Mouse (Mus musculus) midbrain, embryonic 14.5 days (tissue): ENCODE data around the gene Tex2. TPM values are rescaled to one million over a fixed set of nuclear protein-coding genes. Genes with fewer than 3 reads are reported as not detected.

Source experiments
- ATAC-seq: fragments of 200-750 bp; cut with Nextera tagmentation; 2 replicates; pipeline ENCODE4 v1.8.0; 2017; ENCODE audit warnings: moderate number of reproducible peaks, moderate library complexity; ENCODE audit not compliant: low FRiP score, low TSS enrichment
- DNase-seq: peaks from one replicate; pipeline ENCODE4 v3.0.0-alpha.2; 2015
- H3K27ac ChIP-seq: fragments of 300-500 bp; sonication (generic); replicated peaks from 2 replicates; pipeline ENCODE4 v1.5.1; 2014; ENCODE audit warnings: mild to moderate bottlenecking, low read depth, low read length, moderate library complexity
- H3K27me3 ChIP-seq: fragments of 300-500 bp; sonication (generic); 2 replicates; pipeline ENCODE4 v1.6.1; 2014; ENCODE audit warnings: low read length, control low read depth, mixed read lengths; ENCODE audit not compliant: control insufficient read depth, insufficient read depth
- H3K36me3 ChIP-seq: fragments of 300-500 bp; sonication (generic); 2 replicates; pipeline ENCODE4 v1.6.1; 2014; ENCODE audit warnings: low read length, control low read depth; ENCODE audit not compliant: control insufficient read depth, insufficient read depth
- H3K4me1 ChIP-seq: fragments of 300-500 bp; sonication (generic); 2 replicates; pipeline ENCODE4 v1.6.1; 2014; ENCODE audit warnings: mild to moderate bottlenecking, antibody characterized with exemption, low read length, control low read depth; ENCODE audit not compliant: control insufficient read depth, insufficient read depth
- H3K4me2 ChIP-seq: fragments of 300-500 bp; sonication (generic); 2 replicates; pipeline ENCODE4 v1.6.1; 2014; ENCODE audit warnings: mild to moderate bottlenecking, low read length, moderate library complexity
- H3K4me3 ChIP-seq: fragments of 300-500 bp; sonication (generic); replicated peaks from 2 replicates; pipeline ENCODE4 v1.5.1; 2014; ENCODE audit warnings: low read depth, low read length
- H3K9ac ChIP-seq: fragments of 300-500 bp; sonication (generic); replicated peaks from 2 replicates; pipeline ENCODE4 v1.6.1; 2014; ENCODE audit warnings: mild to moderate bottlenecking, low read length, moderate library complexity
- H3K9me3 ChIP-seq: fragments of 300-500 bp; sonication (generic); 2 replicates; pipeline ENCODE4 v1.6.1; 2016; ENCODE audit warnings: low read length, control low read depth, mixed read lengths; ENCODE audit not compliant: control insufficient read depth
- WGBS: fragments of 180-500 bp; shearing (Covaris S2); extraction: QIAGEN DNeasy Blood & Tissue Kit; methylation state at CpG from one replicate; pipeline ENCODE4 v1.1.7; 2014; 5-methylcytosine and 5-hydroxymethylcytosine counted together
- polyA plus RNA-seq: library from polyadenylated mRNA; unstranded; fragments of >200 nt; fragmentation: Nextera tagmentation; extraction: Ambion mirVana; gene quantifications from 2 replicates; pipeline ENCODE4 v1.2.1, GENCODE M21; 2014

Gene Tex2
- polyA plus RNA-seq, 1 experiment from 2014 or later: 29.1 TPM

DNA sequence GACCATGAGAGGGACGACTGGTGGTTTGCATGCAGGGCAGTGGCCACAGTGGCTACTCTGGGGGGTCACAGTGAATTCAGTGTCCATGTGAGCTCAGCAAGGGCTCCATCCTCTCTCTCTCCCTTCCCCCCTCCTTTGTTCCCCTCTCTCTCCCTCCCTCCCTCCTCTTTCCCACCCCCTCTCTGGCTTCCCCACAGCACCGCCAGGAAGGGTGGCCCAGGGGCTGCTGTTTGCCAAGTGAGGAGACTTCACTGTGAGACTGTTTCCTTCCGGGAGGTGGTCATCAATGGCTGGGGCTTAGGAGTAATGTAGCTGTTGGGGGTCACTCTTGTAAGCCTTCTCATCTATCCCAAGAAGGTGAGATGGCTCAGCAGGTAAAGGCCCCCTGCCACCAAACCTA is 92.8 kb downstream of the Tex2 start:
- no peak for ATAC-seq
- 13% methylated on average over 3 of the region's 3 CpGs for WGBS

GRCm38 (mm10) chr11:106519519-106519918 is 93.7 kb downstream of the Tex2 start:
- Histone ChIP-seq H3K4me3 (no peak overlapping the region), H3K9ac (no peak overlapping the region), H3K27ac (no peak overlapping the region), H3K4me1 (peaks cover 4% of the 10 kb centered on the region; the same call in 1 of the 2 replicates), H3K4me2 (no peak overlapping the region), H3K9me3 (no peaks in the 10 kb centered on the region), H3K27me3 (no peaks in the 10 kb centered on the region), H3K36me3 (no peaks in the 10 kb centered on the region)
- no peak for DNase-seq
- ATAC-seq: no peak
- 37% methylated on average over 4 of the region's 4 CpGs for WGBS

More for the DNA sequence above, 92.8 kb downstream of the Tex2 start:
- 0 out of 2 replicates have a peak overlapping the region, but pooled peaks have one; percentile 6 for H3K9ac ChIP-seq
- no peak overlapping the region for H3K4me2 ChIP-seq
- no peak overlapping the region for H3K27ac ChIP-seq
- no peaks in the 10 kb centered on the region for H3K27me3 ChIP-seq
- peaks cover 4% of the 10 kb centered on the region; the same call in 1 of the 2 replicates for H3K4me1 ChIP-seq
- no peaks in the 10 kb centered on the region for H3K9me3 ChIP-seq
- H3K36me3 ChIP-seq: no peaks in the 10 kb centered on the region
- no peak overlapping the region for H3K4me3 ChIP-seq
- DNase-seq: no peak

DNA sequence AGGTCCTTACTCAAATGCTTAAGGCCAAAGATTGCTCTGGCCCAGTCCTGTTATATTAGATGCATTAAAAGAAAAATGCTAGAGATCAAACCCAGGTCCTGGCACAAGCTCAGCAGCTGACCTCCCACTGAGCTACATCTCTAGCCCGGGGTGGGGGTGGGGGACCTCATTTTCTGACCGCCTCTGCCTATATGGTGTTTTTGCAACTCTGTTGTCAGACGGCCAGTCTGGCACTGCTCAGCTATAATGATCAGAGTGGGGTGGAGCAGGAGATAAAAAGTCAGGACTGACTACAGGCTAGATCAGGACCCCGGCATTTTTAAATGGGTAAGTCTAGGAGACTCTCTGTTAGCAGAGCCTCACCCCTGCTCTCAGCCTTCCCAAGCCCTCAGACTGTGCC is 94.8 kb downstream of the Tex2 start:
- ATAC-seq (no peak), DNase-seq (no peak)
- Histone ChIP-seq H3K27ac (no peak overlapping the region), H3K36me3 (no peaks in the 10 kb centered on the region), H3K4me3 (no peak overlapping the region), H3K9ac (no peak overlapping the region), H3K9me3 (no peaks in the 10 kb centered on the region), H3K4me1 (peaks cover 4% of the 10 kb centered on the region; the same call in 1 of the 2 replicates), H3K4me2 (no peak overlapping the region), H3K27me3 (no peaks in the 10 kb centered on the region)
- WGBS: 46% methylated on average over 4 of the region's 4 CpGs

- no peak overlapping the region for H3K27ac ChIP-seq
- no peak overlapping the region for H3K9ac ChIP-seq
- DNase-seq (peak; percentile 36), ATAC-seq (no peak)
- no peaks in the 10 kb centered on the region for H3K9me3 ChIP-seq
- WGBS: 56% methylated on average over 16 of the region's 16 CpGs
- H3K4me3 ChIP-seq: no peak overlapping the region
- peaks cover 4% of the 10 kb centered on the region; the same call in 1 of the 2 replicates for H3K4me1 ChIP-seq
- peaks cover 10% of the 10 kb centered on the region for H3K36me3 ChIP-seq
- H3K27me3 ChIP-seq: no peaks in the 10 kb centered on the region
- no peak overlapping the region for H3K4me2 ChIP-seq
These were observed 98.0 kb downstream of the Tex2 start for GRCm38 (mm10) chr11:106515079-106515745.

GRCm38 (mm10) chr11:106514446-106514845 is 98.8 kb downstream of the Tex2 start:
- Histone ChIP-seq H3K4me1 (peaks cover under 1% of the 10 kb centered on the region; the same call in 1 of the 2 replicates), H3K27me3 (no peaks in the 10 kb centered on the region), H3K36me3 (peaks cover 14% of the 10 kb centered on the region), H3K4me3 (no peak overlapping the region), H3K9me3 (no peaks in the 10 kb centered on the region), H3K9ac (no peak overlapping the region; the same call in 1 of the 2 replicates), H3K4me2 (no peak overlapping the region), H3K27ac (no peak overlapping the region)
- WGBS: 60% methylated on average over 5 of the region's 5 CpGs
- DNase-seq: no peak
- no peak for ATAC-seq

DNA sequence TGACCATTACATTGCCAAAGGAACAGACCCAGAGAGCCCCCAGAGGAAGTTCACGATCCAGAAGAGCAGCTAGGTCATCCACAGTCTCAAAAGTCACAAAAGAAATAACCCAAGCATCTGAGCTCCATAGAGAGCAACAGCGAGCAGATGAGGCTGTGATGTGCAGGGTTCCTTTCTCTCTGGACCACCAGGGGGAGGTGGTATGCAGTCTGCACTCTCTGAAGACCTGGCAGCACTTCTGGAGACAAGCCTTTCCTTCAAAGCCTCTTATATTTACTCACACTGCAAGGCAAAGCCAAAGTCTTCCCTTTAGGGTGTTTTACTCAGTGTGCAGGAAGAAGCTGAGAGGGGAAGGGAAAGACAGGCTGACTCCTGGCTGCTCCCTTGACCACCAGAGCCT is 100.1 kb downstream of the Tex2 start:
- no peak overlapping the region for H3K27ac ChIP-seq
- no peaks in the 10 kb centered on the region for H3K27me3 ChIP-seq
- H3K4me1 ChIP-seq: no peaks in the 10 kb centered on the region
- DNase-seq: peak; percentile 78
- H3K9me3 ChIP-seq: no peaks in the 10 kb centered on the region
- no peak overlapping the region for H3K9ac ChIP-seq
- H3K4me3 ChIP-seq: no peak overlapping the region
- no peak for ATAC-seq
- WGBS: 34% methylated on average over 2 of the region's 2 CpGs
- peaks cover 22% of the 10 kb centered on the region for H3K36me3 ChIP-seq
- H3K4me2 ChIP-seq: no peak overlapping the region

DNA sequence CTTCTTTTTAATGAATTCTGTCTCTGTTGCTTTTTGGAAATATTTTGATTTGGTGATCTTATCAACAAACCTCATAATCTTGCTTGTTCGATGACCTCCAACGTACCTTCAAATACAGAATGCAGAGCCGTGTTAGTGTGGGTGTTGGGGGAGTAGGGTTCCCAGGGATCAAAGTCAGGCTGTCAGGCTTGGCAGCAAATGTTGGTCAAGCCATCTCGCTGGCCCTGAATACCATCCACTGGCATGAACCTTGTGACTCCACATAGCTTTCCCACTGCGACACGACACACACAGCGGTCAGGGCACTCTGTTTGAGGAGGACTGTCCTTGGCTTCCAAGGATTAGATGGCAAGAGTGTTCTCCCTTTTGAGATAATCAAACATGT is 101.2 kb downstream of the Tex2 start:
- Histone ChIP-seq H3K4me1 (no peaks in the 10 kb centered on the region), H3K36me3 (peaks cover 23% of the 10 kb centered on the region), H3K27me3 (no peaks in the 10 kb centered on the region), H3K27ac (no peak overlapping the region), H3K4me3 (no peak overlapping the region), H3K4me2 (no peak overlapping the region), H3K9me3 (no peaks in the 10 kb centered on the region), H3K9ac (no peak overlapping the region)
- DNase-seq (no peak), ATAC-seq (no peak)
- 97% methylated on average over 7 of the region's 7 CpGs for WGBS

- Histone ChIP-seq H3K36me3 (peaks cover 28% of the 10 kb centered on the region), H3K4me3 (no peak overlapping the region), H3K27me3 (no peaks in the 10 kb centered on the region), H3K4me1 (no peaks in the 10 kb centered on the region), H3K4me2 (no peak overlapping the region), H3K9ac (no peak overlapping the region), H3K27ac (no peak overlapping the region), H3K9me3 (no peaks in the 10 kb centered on the region)
- ATAC-seq (no peak), DNase-seq (no peak)
- WGBS: 94% methylated on average over 14 of the region's 14 CpGs
These were observed 101.8 kb downstream of the Tex2 start for GRCm38 (mm10) chr11:106511236-106512005.
